8 mouse cellular contexts compared by ENCODE assay signal in the genomic region with DNA sequence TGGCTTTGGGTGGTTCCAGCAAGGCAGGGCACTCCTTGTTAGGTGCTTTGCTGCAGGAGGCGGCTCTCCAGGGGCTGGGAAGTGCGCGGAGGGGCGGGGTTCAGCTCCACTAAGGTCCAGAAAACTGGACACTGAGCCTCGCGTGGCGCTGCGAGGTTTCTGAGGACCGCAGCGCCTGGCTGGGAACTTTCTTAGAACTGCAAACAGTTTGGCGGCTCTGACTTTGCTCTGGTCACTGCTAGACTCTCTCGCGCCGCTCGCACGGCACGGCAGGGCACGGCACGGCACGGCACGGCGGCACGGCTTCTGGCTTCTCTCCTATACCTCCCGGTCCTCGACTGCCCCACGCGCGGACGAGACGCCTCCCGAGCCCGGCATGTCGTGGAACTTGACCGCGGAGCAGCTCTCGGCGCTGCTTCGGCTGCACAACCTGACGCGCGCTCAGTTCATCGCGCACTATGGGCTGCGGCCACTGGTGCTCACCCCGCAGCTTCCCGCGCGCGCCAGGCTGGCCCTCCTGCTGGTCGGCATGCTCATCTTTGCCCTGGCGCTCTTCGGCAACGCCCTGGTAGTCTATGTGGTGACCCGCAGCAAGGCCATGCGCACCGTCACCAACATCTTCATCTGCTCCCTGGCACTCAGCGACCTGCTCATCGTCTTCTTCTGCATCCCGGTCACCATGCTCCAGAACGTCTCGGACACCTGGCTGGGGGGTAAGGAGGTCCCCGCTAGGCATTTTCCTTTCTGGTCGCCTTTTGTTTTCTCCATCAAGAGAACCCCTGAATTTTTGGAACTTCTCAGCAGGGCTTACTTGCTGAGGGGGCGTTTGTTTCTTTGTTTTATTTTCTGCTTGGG. TPM values are rescaled to one million over a fixed set of nuclear protein-coding genes. Genes with fewer than 3 reads are reported as not detected.
DNase-seq lines count a peak whose midpoint lies in the region; ATAC-seq and TF ChIP-seq lines count a peak whose summit lies in the region.

A gene (plus strand): TSS at position 188 of the 855 bp plus-strand sequence.

- TF ChIP-seq CTCF in left cerebral cortex, adult 2 months (IDR thresholded peaks at IDR 0.05): no peak

- ATAC-seq in granulocyte monocyte progenitor cell, adult 5-6 weeks (replicated peaks; ENCODE audit: poor library complexity, severe bottlenecking): peak; percentile 71
- no peak for ATAC-seq in liver, embryonic 15.5 days (ENCODE audit: insufficient read depth)

- H3K27me3 ChIP-seq in liver, embryonic 15.5 days: peaks cover 20% of the 10 kb centered on the region

- DNase-seq in left cerebral cortex, adult 2 months (ENCODE audit: extremely low spot score in 1 of 2, low spot score in 2 of 2): peak; percentile 9 to 13
- no peak for DNase-seq in left cerebral cortex, postnatal 36 days (ENCODE audit: low spot score in 2 of 2)
- peak; percentile 70 for DNase-seq in embryo, embryonic 11 days
- DNase-seq in right cerebral cortex, postnatal 25 days: peak; percentile 13
- no peak for DNase-seq in adrenal gland, postnatal 4 days (ENCODE audit: low spot score in 2 of 2)
- no peak for DNase-seq in B cell, adult 2 months

- H3K4me3 ChIP-seq in left cerebral cortex, adult 2 months: peak within 1 kb of the TSS; percentile 43
- peak within 1 kb of the TSS; percentile 18 for H3K4me3 ChIP-seq in liver, embryonic 15.5 days (replicated peaks)

- peak within 1 kb of the TSS; percentile 42 for H3K4me2 ChIP-seq in liver, embryonic 15.5 days

- intact Hi-C loops in left cerebral cortex, adult 2 months (cut with DNase I): no loop called here
- intact Hi-C loops in left cerebral cortex, postnatal 36 days (cut with DNase I): no loop called here

- WGBS in liver, embryonic 15.5 days (ENCODE audit: insufficient replicate concordance): 3% methylated on average over 64 of the region's 64 CpGs

- H3K4me1 ChIP-seq in liver, embryonic 15.5 days (replicated peaks): no peaks in the 10 kb centered on the region

- H3K9ac ChIP-seq in liver, embryonic 15.5 days: no peak within 1 kb of the TSS

- H3K27ac ChIP-seq in left cerebral cortex, adult 2 months: no peak within 1 kb of the TSS
- no peak within 1 kb of the TSS for H3K27ac ChIP-seq in liver, embryonic 15.5 days (replicated peaks)

- H3K9me3 ChIP-seq in liver, embryonic 15.5 days (replicated peaks): no peaks in the 10 kb centered on the region

- no peaks in the 10 kb centered on the region for H3K36me3 ChIP-seq in liver, embryonic 15.5 days (replicated peaks)

RNA-seq across cellular contexts. Expression of the gene that starts here (rescaled TPM):
- total RNA-seq in left cerebral cortex, adult 2 months (2021): under 1 TPM in 1 of 2 experiments, not detected in 1; 0.65 TPM
- total RNA-seq in left cerebral cortex, postnatal 36 days (2021): under 1 TPM; 0.15 to 0.52 TPM
- total RNA-seq in granulocyte monocyte progenitor cell, adult 5-6 weeks (2014; fragmentation: Nextera tagmentation): not detected in 2 replicates
- not detected in 2 replicates for total RNA-seq in granulocyte monocyte progenitor cell, adult 5-6 weeks (2017)
- polyA plus RNA-seq in liver, embryonic 15.5 days (2015; fragmentation: Nextera tagmentation; extraction: Ambion mirVana): not detected in 2 replicates
- total RNA-seq in adrenal gland, postnatal 4 days (2021): not detected

Comparison
In these comparisons a context has a peak if more than half of its experiments do, and no peak if none do; other contexts are left out.
1. Peak in DNase-seq and H3K4me3 ChIP-seq in left cerebral cortex, adult 2 months; RNA of the gene not detected or under 1 TPM.
2. Peak in ATAC-seq in granulocyte monocyte progenitor cell, adult 5-6 weeks; RNA of the gene not detected or under 1 TPM.
3. DNase-seq: peak in embryo, embryonic 11 days (single experiment) and right cerebral cortex, postnatal 25 days (single experiment); none in left cerebral cortex, postnatal 36 days (0 of 2), adrenal gland, postnatal 4 days (0 of 2) and B cell, adult 2 months (0 of 2).